Mouse (Mus musculus) stomach, embryonic 15.5 days (tissue): ENCODE data around the gene Acsbg1. TPM values are rescaled to one million over a fixed set of nuclear protein-coding genes. Genes with fewer than 3 reads are reported as not detected.
"Not testable (repeated sequence)": the region's sequence is repeated elsewhere in the genome, so short reads cannot be mapped to it uniquely, and the experiment has no call there.

ENCODE experiments used
- ATAC-seq: fragments of 200-750 bp; cut with Nextera tagmentation; 2 replicates; pipeline ENCODE4 v1.8.0; 2017; ENCODE audit warnings: low read depth, moderate number of reproducible peaks, moderate TSS enrichment; ENCODE audit not compliant: insufficient read depth, low FRiP score
- H3K27ac ChIP-seq: fragments of 300-500 bp; sonication (generic); 2 replicates; pipeline ENCODE4 v1.5.1; 2015; ENCODE audit warnings: mild to moderate bottlenecking, inconsistent platforms
- H3K27me3 ChIP-seq: fragments of 300-500 bp; sonication (generic); replicated peaks from 2 replicates; pipeline ENCODE4 v1.6.1; 2015; ENCODE audit warnings: inconsistent platforms
- H3K36me3 ChIP-seq: fragments of 300-500 bp; sonication (generic); 2 replicates; pipeline ENCODE4 v1.6.1; 2015; ENCODE audit warnings: inconsistent platforms
- H3K4me1 ChIP-seq: fragments of 300-500 bp; sonication (generic); 2 replicates; pipeline ENCODE4 v1.6.1; 2015; ENCODE audit warnings: inconsistent platforms
- H3K4me2 ChIP-seq: fragments of 300-500 bp; sonication (generic); 2 replicates; pipeline ENCODE4 v1.6.1; 2015; ENCODE audit warnings: mild to moderate bottlenecking, inconsistent platforms
- H3K4me3 ChIP-seq: fragments of 300-500 bp; sonication (generic); replicated peaks from 2 replicates; pipeline ENCODE4 v1.5.1; 2015; ENCODE audit warnings: inconsistent platforms
- H3K9ac ChIP-seq: fragments of 300-500 bp; sonication (generic); 2 replicates; pipeline ENCODE4 v1.6.1; 2015; ENCODE audit warnings: inconsistent platforms
- H3K9me3 ChIP-seq: fragments of 300-500 bp; sonication (generic); 2 replicates; pipeline ENCODE4 v1.6.1; 2016; ENCODE audit warnings: inconsistent platforms
- WGBS: fragments of 180-500 bp; shearing (Covaris S2); methylation state at CpG from one replicate; pipeline ENCODE4 v1.1.7; 2015; 5-methylcytosine and 5-hydroxymethylcytosine counted together
- polyA plus RNA-seq: library from polyadenylated mRNA; unstranded; fragments of >200 nt; fragmentation: Nextera tagmentation; extraction: Ambion mirVana; gene quantifications from 2 replicates; pipeline ENCODE4 v1.2.1, GENCODE M21; 2015

Gene Acsbg1
- polyA plus RNA-seq, 1 experiment from 2014 or later, result 3.1 TPM

DNA sequence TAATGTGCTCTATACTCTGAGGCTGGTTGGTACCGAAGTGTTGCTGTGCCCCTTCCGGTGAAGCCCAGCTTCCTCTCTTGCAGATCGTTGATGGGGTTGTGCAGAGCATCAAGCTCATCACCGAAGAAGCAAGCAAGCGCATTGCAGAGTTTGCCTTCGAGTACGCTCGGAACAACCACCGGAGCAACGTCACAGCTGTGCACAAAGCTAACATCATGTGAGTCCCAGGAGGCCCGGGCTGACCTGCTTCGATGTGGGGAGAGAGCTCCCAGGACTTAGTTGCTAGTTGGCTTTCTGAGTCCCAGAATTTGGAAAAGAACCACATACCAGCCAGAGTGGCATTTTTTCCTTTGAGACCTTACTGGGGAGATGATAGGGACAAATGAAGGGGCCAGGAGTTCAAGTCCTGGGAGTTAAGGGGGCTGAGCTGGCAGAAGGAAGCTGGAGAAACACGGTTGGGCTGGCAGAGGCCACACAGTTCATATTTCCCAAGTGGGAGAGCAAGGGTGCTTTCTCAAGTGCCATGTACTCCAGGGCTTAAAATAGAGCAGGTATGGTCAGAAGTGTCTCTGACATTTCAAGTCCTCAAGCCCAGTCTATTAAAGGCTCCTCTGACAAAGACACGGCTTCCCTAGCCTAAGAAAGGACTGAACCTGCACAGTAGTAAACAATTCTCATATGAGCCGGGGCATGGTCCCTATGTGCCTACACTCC lies 64.8 kb downstream of the Acsbg1 start:
- H3K4me1 ChIP-seq, result no peaks in the 10 kb centered on the region
- ATAC-seq, result no peak
- no peak overlapping the region for H3K27ac ChIP-seq
- no peak overlapping the region for H3K4me2 ChIP-seq
- H3K9me3 ChIP-seq, result no peaks in the 10 kb centered on the region
- H3K4me3 ChIP-seq, result no peak overlapping the region
- H3K9ac ChIP-seq, result no peak overlapping the region
- peaks cover 51% of the 10 kb centered on the region for H3K36me3 ChIP-seq
- WGBS, result 92% methylated on average over 15 of the region's 15 CpGs
- H3K27me3 ChIP-seq, result no peaks in the 10 kb centered on the region

DNA sequence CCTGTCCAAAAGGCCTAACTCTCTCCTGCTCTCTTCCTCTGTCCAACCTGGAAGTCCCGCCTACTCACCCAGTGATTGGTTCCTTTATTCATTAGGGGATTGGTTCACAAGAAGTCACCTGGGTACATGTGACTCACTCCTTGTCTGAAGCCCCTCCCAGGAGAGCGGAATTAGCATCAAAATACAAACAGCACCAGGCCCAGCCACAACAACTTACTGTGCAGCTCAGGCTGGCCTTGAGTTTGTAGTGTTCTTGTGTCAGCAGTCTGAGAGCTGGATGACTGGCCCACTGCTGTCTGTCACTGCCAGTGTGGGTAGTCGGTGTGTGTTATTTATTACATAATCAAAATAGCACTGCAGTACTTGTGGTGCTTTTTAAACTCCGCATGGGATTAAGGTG lies 68.0 kb downstream of the Acsbg1 start:
- peaks cover 40% of the 10 kb centered on the region for H3K36me3 ChIP-seq
- not testable (repeated sequence) for H3K27me3 ChIP-seq, ATAC-seq, H3K9me3 ChIP-seq, H3K27ac ChIP-seq, H3K9ac ChIP-seq, H3K4me3 ChIP-seq, H3K4me1 ChIP-seq, H3K4me2 ChIP-seq
- 81% methylated on average over 4 of the region's 4 CpGs for WGBS

DNA sequence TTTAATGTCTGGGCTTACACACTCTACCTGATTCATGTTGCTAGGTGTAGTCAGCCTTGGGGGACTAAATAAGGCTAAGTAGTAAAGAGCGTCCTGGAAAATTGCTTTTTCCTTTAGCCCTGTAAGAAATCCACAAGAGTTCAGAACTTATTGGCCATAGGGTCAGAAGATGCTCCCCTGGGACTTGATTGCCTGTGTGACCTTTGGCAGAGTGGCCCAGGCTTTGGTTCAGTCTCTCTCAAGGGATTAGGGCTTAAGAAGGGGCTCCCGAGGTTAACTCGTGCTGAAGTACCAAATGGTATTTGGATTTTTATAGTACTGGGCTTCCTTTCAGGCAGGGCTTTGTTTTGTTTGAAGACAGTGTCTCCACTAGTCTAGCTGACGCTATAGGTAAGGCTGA lies 73.8 kb downstream of the Acsbg1 start:
- 69% methylated on average over 4 of the region's 4 CpGs for WGBS
- Histone ChIP-seq H3K4me2 (no peak overlapping the region), H3K36me3 (peaks cover 11% of the 10 kb centered on the region; the same call in 1 of the 2 replicates), H3K9me3 (no peaks in the 10 kb centered on the region), H3K4me3 (0 out of 2 replicates have a peak overlapping the region, but pooled peaks have one; percentile 97), H3K27ac (no peak overlapping the region), H3K9ac (no peak overlapping the region), H3K27me3 (no peaks in the 10 kb centered on the region), H3K4me1 (0 out of 2 replicates have a peak, but pooled peaks cover 6% of the 10 kb centered on the region)
- no peak for ATAC-seq

DNA sequence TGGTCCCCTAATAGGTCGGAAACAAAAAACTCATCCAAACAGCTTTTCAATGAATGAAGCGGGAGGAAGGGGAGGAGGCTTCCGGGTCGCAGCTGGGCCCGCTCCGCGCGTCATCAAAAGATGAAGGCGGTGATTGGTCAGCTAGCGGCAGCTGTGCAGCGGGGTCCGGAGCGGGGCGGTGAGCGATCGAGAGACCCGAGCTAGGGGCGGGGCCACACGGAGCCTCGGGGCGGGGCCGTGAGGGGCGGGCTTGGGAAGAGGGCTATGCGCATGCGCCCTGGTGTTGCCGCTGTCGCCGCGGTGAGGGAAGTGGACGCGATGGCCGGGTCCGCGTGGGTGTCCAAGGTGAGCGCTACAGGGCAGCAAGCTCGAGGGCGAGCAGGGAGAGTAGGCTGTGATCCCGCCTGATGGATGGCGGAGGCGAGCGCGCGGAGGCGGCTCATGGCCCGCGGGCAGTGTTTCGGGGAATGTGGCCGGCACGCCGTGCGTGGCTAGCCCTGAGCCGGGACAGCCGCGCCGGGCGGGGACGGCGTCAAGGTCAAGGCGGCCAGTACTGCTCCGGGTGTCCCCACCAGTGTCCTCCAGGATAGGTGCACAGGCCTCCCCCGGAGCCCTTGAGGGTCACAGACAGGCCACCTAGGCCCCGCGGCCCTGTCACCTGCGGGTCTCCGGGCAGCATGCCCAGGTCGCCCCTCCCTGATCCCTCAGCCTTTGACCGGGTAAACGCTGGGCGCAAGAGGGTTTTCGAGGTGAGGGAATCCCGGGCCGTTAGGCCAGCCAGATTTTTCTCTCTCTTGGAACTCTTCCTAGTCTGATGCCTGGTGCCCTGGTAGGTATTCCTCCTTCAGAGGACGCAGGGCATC lies 75.2 kb downstream of the Acsbg1 start, which contains the start of gene Idh3a:
Gene Idh3a (plus strand): TSS at position 136 of the 863 bp plus-strand sequence.
- Histone ChIP-seq H3K36me3 (peaks cover 2% of the 10 kb centered on the region; the same call in 1 of the 2 replicates), H3K4me1 (0 out of 2 replicates have a peak, but pooled peaks cover 6% of the 10 kb centered on the region), H3K4me3 (peak within 1 kb of the TSS; percentile 97), H3K4me2 (peak within 1 kb of the TSS; percentile 94), H3K9ac (peak within 1 kb of the TSS; percentile 82), H3K27me3 (no peaks in the 10 kb centered on the region), H3K9me3 (no peaks in the 10 kb centered on the region), H3K27ac (0 out of 2 replicates have a peak within 1 kb of the TSS, but pooled peaks have one; percentile 3)
- peak; percentile 99 for ATAC-seq
- WGBS, result under 1% methylated on average over 73 of the region's 73 CpGs

DNA sequence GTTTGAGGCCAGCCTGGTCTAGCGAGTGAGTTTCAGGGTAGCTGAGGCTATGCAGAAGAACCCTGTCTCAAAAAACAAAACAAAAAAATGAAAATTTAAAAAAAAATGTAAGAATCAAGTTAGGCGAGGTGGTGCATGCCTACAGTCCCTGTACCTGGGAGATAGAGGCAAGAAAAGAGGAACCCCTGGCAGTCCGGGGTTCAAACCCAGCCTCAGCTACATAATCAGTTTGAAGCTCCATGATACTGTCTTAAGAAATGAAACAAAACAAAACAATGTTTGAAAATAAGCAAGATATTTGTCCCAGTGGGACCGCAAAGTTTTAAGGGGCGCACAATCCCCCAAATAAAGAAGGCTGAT lies 75.9 kb downstream of the Acsbg1 start:
- H3K27me3 ChIP-seq, result no peaks in the 10 kb centered on the region
- peak overlapping the region; percentile 94 for H3K4me2 ChIP-seq
- 0 out of 2 replicates have a peak, but pooled peaks cover 6% of the 10 kb centered on the region for H3K4me1 ChIP-seq
- peak overlapping the region; percentile 97 for H3K4me3 ChIP-seq
- peak overlapping the region; percentile 6; the same call in 1 of the 2 replicates for H3K9ac ChIP-seq
- H3K27ac ChIP-seq, result no peak overlapping the region
- H3K36me3 ChIP-seq, result peaks cover 2% of the 10 kb centered on the region; the same call in 1 of the 2 replicates
- ATAC-seq, result no peak
- 29% methylated on average over 5 of the region's 5 CpGs for WGBS
- H3K9me3 ChIP-seq, result no peaks in the 10 kb centered on the region

DNA sequence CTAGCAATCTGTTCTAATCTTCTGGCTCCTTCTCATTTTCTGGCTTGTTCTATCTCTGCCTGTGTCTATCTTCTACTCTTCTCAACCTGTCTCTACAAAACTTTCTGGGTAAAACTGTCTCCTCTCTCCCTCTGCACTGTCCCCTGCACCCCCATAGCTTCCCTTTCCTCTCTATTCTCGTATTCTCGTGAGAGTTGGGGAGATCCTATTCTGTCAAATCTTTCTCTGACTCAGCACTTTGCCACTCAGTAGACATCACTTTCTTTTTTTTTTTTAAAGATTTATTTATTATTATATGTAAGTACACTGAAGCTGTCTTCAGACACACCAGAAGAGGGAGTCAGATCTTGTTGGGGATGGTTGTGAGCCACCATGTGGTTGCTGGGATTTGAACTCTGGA lies 77.5 kb downstream of the Acsbg1 start:
- not testable (repeated sequence) for H3K4me3 ChIP-seq, H3K27ac ChIP-seq, H3K9me3 ChIP-seq, H3K36me3 ChIP-seq, H3K27me3 ChIP-seq, H3K4me1 ChIP-seq, ATAC-seq, H3K9ac ChIP-seq, H3K4me2 ChIP-seq
- WGBS, result 71% methylated on average over 2 of the region's 2 CpGs

DNA sequence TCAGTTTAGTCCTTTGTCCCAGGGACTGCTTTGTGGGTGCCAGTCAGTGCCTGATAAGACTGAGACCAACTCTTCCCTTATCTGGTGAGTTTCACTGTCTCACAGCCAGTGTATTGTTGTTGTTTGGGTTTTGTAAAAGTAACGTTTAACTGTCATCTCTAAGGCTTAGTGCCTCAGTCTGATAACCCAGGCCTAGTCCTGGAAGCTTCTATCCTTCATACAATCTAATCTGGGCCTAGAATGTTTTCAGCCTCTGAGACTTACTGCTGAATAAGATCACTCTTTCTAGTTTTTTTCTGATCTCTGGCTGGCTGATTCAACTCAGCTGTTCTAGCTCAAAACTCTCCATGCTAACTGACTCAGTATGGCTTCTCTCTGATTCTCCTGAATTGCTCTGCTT lies 78.0 kb downstream of the Acsbg1 start:
- Histone ChIP-seq H3K4me1 (0 out of 2 replicates have a peak, but pooled peaks cover 6% of the 10 kb centered on the region), H3K27ac (no peak overlapping the region), H3K9ac (no peak overlapping the region), H3K36me3 (no peaks in the 10 kb centered on the region), H3K27me3 (no peaks in the 10 kb centered on the region), H3K4me2 (no peak overlapping the region), H3K4me3 (no peak overlapping the region), H3K9me3 (no peaks in the 10 kb centered on the region)
- 45% methylated on average over 1 of the region's 1 CpGs for WGBS
- ATAC-seq, result no peak

DNA sequence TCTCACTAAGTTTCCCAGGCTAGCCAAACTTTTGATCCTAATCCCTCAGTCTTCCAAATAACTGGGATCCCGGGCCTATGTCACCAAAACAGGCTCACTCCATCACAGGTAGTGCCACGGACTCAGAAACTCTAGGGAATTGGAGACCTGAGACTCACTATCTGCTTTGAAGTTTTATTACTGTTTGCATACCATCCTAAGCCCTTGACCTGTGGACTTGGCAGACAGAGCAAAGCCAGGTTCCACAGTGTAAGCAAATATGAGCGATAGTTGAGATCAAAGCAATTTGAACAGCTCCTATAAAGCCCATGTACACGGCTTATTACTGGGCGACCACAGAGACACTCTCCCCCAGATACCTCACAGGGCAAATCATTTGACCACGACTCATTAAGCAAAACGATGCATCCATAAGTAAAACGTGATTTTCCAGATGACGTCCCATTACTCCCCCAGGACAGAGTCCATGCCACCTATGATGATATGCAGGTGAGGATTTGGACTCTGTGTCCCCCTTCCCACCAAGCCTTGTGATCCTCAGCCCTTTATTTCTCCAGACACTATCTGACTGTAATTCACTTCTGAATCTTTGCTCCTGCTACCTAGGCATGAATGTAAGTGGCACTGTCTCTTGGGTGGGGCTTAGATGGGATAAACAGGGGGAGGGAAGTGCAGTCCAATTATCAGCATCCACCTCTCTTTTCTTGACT lies 90.4 kb downstream of the Acsbg1 start:
- H3K4me3 ChIP-seq, result no peak overlapping the region
- no peak overlapping the region for H3K27ac ChIP-seq
- H3K27me3 ChIP-seq, result no peaks in the 10 kb centered on the region
- H3K4me1 ChIP-seq, result no peaks in the 10 kb centered on the region
- 47% methylated on average over 9 of the region's 9 CpGs for WGBS
- no peaks in the 10 kb centered on the region for H3K36me3 ChIP-seq
- H3K9ac ChIP-seq, result no peak overlapping the region
- H3K4me2 ChIP-seq, result no peak overlapping the region
- H3K9me3 ChIP-seq, result no peaks in the 10 kb centered on the region
- peak; percentile 71 for ATAC-seq

DNA sequence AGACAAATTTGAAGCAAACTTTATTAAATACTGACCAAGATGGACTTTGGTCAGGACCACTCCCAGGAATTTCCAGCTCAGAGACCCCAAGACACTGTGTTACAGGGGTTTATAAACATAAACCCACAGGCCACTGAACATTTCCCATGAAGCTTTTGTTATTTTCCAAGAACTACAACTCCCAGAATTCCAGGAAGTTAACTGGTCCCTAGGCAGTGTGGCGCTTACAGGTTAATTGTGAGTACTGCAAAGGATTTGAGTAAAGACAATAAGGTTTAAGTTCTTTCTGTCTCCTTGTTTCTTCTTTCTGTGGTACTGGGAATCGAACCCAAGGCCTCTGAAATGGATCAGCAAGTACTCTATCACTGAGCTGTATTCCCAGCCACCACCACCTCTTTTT lies 92.9 kb downstream of the Acsbg1 start:
- Histone ChIP-seq H3K9ac (no peak overlapping the region), H3K4me1 (no peaks in the 10 kb centered on the region), H3K36me3 (no peaks in the 10 kb centered on the region), H3K4me3 (no peak overlapping the region), H3K27me3 (no peaks in the 10 kb centered on the region), H3K27ac (no peak overlapping the region), H3K4me2 (no peak overlapping the region), H3K9me3 (no peaks in the 10 kb centered on the region)
- no peak for ATAC-seq
- WGBS, result 47% methylated on average over 2 of the region's 2 CpGs

DNA sequence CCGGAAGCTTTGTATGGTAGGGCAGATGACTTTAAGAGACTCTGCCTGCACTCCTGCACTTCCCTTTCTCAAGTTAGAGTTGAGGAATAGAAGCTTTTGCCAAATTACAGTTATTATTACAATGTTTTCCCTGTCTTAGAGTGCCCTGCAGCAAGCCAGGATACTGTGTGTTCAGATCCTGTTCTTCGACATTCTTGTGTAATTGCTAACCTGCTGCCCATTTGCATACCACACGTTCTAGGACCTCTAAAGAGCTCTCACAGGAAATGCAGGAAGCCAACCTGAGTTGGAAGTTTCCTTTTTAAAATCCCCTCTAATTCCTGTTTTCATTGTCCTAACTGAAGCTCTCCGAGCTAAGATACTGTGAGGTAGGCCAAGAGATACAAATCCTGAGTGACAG lies 94.7 kb downstream of the Acsbg1 start:
- Histone ChIP-seq H3K9ac (no peak overlapping the region), H3K36me3 (no peaks in the 10 kb centered on the region), H3K9me3 (no peaks in the 10 kb centered on the region), H3K27ac (no peak overlapping the region; the same call in 1 of the 2 replicates), H3K4me3 (no peak overlapping the region), H3K4me1 (no peaks in the 10 kb centered on the region), H3K27me3 (no peaks in the 10 kb centered on the region), H3K4me2 (no peak overlapping the region)
- no peak; the same call in 1 of the 2 replicates for ATAC-seq
- WGBS, result 53% methylated on average over 4 of the region's 4 CpGs

DNA sequence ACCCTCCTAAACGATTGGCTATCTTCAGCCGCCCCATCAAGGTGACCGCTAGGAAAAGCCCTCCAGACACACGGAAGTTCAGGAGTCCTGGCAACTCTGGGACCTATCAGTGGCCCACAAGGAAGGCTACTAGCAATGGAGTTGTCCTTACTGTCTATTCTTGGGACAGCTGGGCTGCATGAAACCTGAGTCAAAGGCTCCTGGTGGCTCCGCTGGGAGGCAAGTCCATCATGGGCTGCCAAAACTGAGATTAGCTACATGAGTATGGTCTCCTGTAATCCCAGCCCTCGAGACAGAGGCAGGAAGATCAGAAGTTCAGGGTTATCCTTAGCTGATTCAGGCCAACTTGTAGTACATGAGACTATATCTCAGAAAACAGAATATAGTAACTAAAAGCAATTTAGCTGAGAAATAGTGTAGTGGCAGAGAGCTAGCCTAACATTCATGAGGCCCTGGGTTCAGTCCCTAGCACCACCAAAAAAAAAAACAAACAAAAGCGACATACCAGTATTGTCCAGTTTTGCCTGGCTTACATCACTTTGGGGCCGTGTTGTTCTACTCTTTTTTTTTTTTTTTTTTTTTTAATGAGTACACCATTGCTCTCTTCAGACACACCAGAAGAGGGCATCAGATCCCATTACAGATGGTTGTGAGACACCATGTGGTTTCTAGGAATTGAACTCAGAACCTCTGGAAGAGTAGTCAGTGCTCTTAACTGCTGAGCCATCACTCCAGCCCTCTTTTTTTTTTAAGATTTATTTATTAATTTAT lies 100.7 kb downstream of the Acsbg1 start:
- H3K27me3 ChIP-seq, result no peaks in the 10 kb centered on the region
- no peaks in the 10 kb centered on the region for H3K9me3 ChIP-seq
- 87% methylated on average over 8 of the region's 8 CpGs for WGBS
- no peak overlapping the region for H3K27ac ChIP-seq
- no peaks in the 10 kb centered on the region for H3K36me3 ChIP-seq
- H3K4me3 ChIP-seq, result no peak overlapping the region
- no peak overlapping the region for H3K9ac ChIP-seq
- peaks cover 7% of the 10 kb centered on the region; the same call in 1 of the 2 replicates for H3K4me1 ChIP-seq
- no peak overlapping the region for H3K4me2 ChIP-seq
- no peak for ATAC-seq
